Mouse (Mus musculus): ENCODE results near the gene Mgea5. TPM values are rescaled to one million over a fixed set of nuclear protein-coding genes. Genes with fewer than 3 reads are reported as not detected.
"Not testable (repeated sequence)": the region's sequence is repeated elsewhere in the genome, so short reads cannot be mapped to it uniquely, and the experiment has no call there.

The Mgea5 gene
- 10 to 100 TPM; 26.2 to 31.1 TPM for total RNA-seq (2021)
- long read RNA-seq, experiment 1, full-length matches to known transcripts = 3 of 5 reads
- long read RNA-seq, experiment 1, partial matches to known transcripts = 0 of 5 reads
- long read RNA-seq, experiment 1, other reads (novel, unspliced or antisense) = 2 of 5 reads
- long read RNA-seq, experiment 2, partial matches to known transcripts = 1 of 8 reads
- long read RNA-seq, experiment 2, other reads (novel, unspliced or antisense) = 7 of 8 reads

- intact Hi-C loops (cut with DNase I) = no loop called here
- DNase-seq = peak; percentile 94 to 97
Measured at GRCm38 (mm10) chr19:45783181-45783932, at the start of gene Mgea5. TSS of gene Mgea5 (minus strand) at chr19:45783837.

- intact Hi-C loops (cut with DNase I) = no loop called here
- DNase-seq = no peak
Measured at GRCm38 (mm10) chr19:45830679-45831078, 47.0 kb upstream of the Mgea5 start.

GRCm38 (mm10) chr19:45827736-45828135 lies 44.1 kb upstream of the Mgea5 start:
- intact Hi-C loops (cut with DNase I) = no loop called here
- no peak for DNase-seq

- intact Hi-C loops (cut with DNase I) = no loop called here
- no peak for DNase-seq
Measured at GRCm38 (mm10) chr19:45827125-45827524, 43.5 kb upstream of the Mgea5 start.

- no peak for DNase-seq
- intact Hi-C loops (cut with DNase I) = no loop called here
Measured at GRCm38 (mm10) chr19:45826146-45826545, 42.5 kb upstream of the Mgea5 start.

GRCm38 (mm10) chr19:45821832-45822231 lies 38.2 kb upstream of the Mgea5 start:
- intact Hi-C loops (cut with DNase I) = no loop called here
- DNase-seq = no peak

- intact Hi-C loops (cut with DNase I) = no loop called here
- no peak for DNase-seq
Measured at GRCm38 (mm10) chr19:45817816-45818490, 34.3 kb upstream of the Mgea5 start.

GRCm38 (mm10) chr19:45816727-45817126 lies 33.1 kb upstream of the Mgea5 start:
- intact Hi-C loops (cut with DNase I) = no loop called here

GRCm38 (mm10) chr19:45815831-45816405 lies 32.3 kb upstream of the Mgea5 start, which contains the start of gene Kcnip2:
TSS of gene Kcnip2 (minus strand) at chr19:45816061.
- intact Hi-C loops (cut with DNase I) = no loop called here
- DNase-seq = no peak

More at GRCm38 (mm10) chr19:45816727-45817126, 33.1 kb upstream of the Mgea5 start:
- DNase-seq = no peak

GRCm38 (mm10) chr19:45815170-45815569 lies 31.5 kb upstream of the Mgea5 start:
- no peak for DNase-seq
- intact Hi-C loops (cut with DNase I) = no loop called here

- intact Hi-C loops (cut with DNase I) = loop anchor here (2.0 to 5.0 kb wide), 2 partner anchors 139 to 198 kb away; no protein-coding TSS in a partner anchor
- DNase-seq = no peak
Measured at GRCm38 (mm10) chr19:45813801-45814200, 30.2 kb upstream of the Mgea5 start.

GRCm38 (mm10) chr19:45813263-45813662 lies 29.6 kb upstream of the Mgea5 start:
- DNase-seq = peak; percentile 76 to 78
- intact Hi-C loops (cut with DNase I) = loop anchor here (2.0 to 5.0 kb wide), 2 partner anchors 140 to 199 kb away; no protein-coding TSS in a partner anchor

- DNase-seq = no peak
- intact Hi-C loops (cut with DNase I) = loop anchor here (2.0 to 5.0 kb wide), 2 partner anchors 140 to 200 kb away; no protein-coding TSS in a partner anchor
Measured at GRCm38 (mm10) chr19:45812673-45813252, 29.1 kb upstream of the Mgea5 start.

GRCm38 (mm10) chr19:45812115-45812514 lies 28.5 kb upstream of the Mgea5 start:
- DNase-seq = peak in 1 of 2 experiments; percentile 41
- intact Hi-C loops (cut with DNase I) = loop anchor here (2.0 to 5.0 kb wide), 2 partner anchors 141 to 200 kb away; no protein-coding TSS in a partner anchor

GRCm38 (mm10) chr19:45811028-45811674 lies 27.5 kb upstream of the Mgea5 start:
- intact Hi-C loops (cut with DNase I) = loop anchor here (5.0 kb wide), 1 partner anchor 201 kb away; no protein-coding TSS in a partner anchor
- no peak for DNase-seq

- no peak for DNase-seq
- intact Hi-C loops (cut with DNase I) = no loop called here
Measured at GRCm38 (mm10) chr19:45807732-45808131, 24.1 kb upstream of the Mgea5 start.

GRCm38 (mm10) chr19:45805817-45806216 lies 22.2 kb upstream of the Mgea5 start:
- intact Hi-C loops (cut with DNase I); DNase-seq: not testable (repeated sequence)

- no peak for DNase-seq
- intact Hi-C loops (cut with DNase I) = no loop called here
Measured at GRCm38 (mm10) chr19:45804593-45805368, 21.1 kb upstream of the Mgea5 start.

- intact Hi-C loops (cut with DNase I) = no loop called here
- no peak for DNase-seq
Measured at GRCm38 (mm10) chr19:45803408-45803807, 19.8 kb upstream of the Mgea5 start.

Data from gastrocnemius, postnatal 36 days (tissue).